Mouse (Mus musculus) right cerebral cortex, postnatal 4 days (tissue): ENCODE measurements at regions not wholly inside any gene's neighbourhood (a gene's known extent, or its start where the extent isn't known, plus 50 kb on each side); places are given as distances from the start of the nearest gene placed in this dataset.

Experiments
- DNase-seq: peaks from one replicate; pipeline ENCODE4 v3.0.0-alpha.2; 2022

GRCm38 (mm10) chr19:27147404-27147803 is 68.9 kb upstream of the Vldlr start:
- no peak for DNase-seq

- no peak for DNase-seq
These were observed 68.0 kb upstream of the Vldlr start for GRCm38 (mm10) chr19:27148330-27148729.

- no peak for DNase-seq
These were observed 66.7 kb upstream of the Vldlr start for GRCm38 (mm10) chr19:27149567-27149966.

- DNase-seq, result no peak
These were observed 54.4 kb upstream of the Vldlr start for GRCm38 (mm10) chr19:27161933-27162332.
